Comparison of ENCODE assay signal across 10 mouse cellular contexts in the genomic region with DNA sequence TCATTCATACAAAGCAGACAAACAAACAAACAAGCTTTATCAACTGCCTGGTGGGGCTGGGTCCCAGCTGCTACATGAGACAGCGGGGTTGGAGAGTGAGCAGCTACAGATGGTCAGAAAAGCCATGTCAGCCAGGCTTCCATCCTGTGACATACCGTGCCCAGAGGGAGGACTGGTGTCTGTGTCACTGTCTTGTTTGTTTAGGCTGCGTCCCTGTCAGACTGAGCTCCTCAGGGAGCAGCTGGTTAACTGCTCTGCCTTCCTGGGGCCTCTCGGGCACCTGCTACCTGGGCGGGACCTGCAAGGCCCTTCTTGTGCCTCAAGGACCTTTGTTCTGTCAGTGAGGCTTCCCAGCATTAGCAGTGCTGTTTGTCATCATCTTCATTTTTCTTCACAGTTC. TPM values are rescaled to one million over a fixed set of nuclear protein-coding genes. Genes with fewer than 3 reads are reported as not detected.
DNase-seq lines count a peak whose midpoint lies in the region; ATAC-seq lines count a peak whose summit lies in the region.
"Had no signal": no experiment of that assay in that cellular context is flagged by ENCODE, and none has a peak within 500 bp of the region (broad histone marks: within the 10 kb centered on the region; RNA-seq: fewer than 3 reads in every experiment).

No protein-coding gene starts in this region.

- no peak; the same call in 1 of the 2 replicates for ATAC-seq in hindbrain, embryonic 13.5 days (ENCODE audit: low FRiP score)
- peak; percentile 40; the same call in 1 of the 2 replicates for ATAC-seq in midbrain, embryonic 14.5 days (ENCODE audit: low FRiP score, low TSS enrichment)
- no peak for ATAC-seq in heart, embryonic 12.5 days (ENCODE audit: insufficient number of reproducible peaks, low FRiP score)
- ATAC-seq: liver, postnatal 0 days had no signal

- peaks cover 11% of the 10 kb centered on the region for H3K4me1 ChIP-seq in hindbrain, embryonic 13.5 days (replicated peaks)
- peaks cover 3% of the 10 kb centered on the region; the same call in 1 of the 2 replicates for H3K4me1 ChIP-seq in midbrain, embryonic 14.5 days (ENCODE audit: control insufficient read depth, insufficient read depth, low read length)
- H3K4me1 ChIP-seq in heart, embryonic 12.5 days (replicated peaks), result 0 out of 2 replicates have a peak, but pooled peaks cover 2% of the 10 kb centered on the region

- H3K27me3 ChIP-seq in hindbrain, embryonic 13.5 days, result 0 out of 2 replicates have a peak, but pooled peaks cover 2% of the 10 kb centered on the region
- no peaks in the 10 kb centered on the region for H3K27me3 ChIP-seq in midbrain, embryonic 14.5 days (ENCODE audit: control insufficient read depth, insufficient read depth, low read length)
- H3K27me3 ChIP-seq in heart, embryonic 12.5 days (replicated peaks), result no peaks in the 10 kb centered on the region

- 30% methylated on average over 5 of the region's 5 CpGs for WGBS in hindbrain, embryonic 13.5 days
- 49% methylated on average over 5 of the region's 5 CpGs for WGBS in midbrain, embryonic 14.5 days
- 65% methylated on average over 5 of the region's 5 CpGs for WGBS in heart, embryonic 12.5 days

- H3K9me3 ChIP-seq in hindbrain, embryonic 13.5 days, result no peaks in the 10 kb centered on the region
- H3K9me3 ChIP-seq in midbrain, embryonic 14.5 days (ENCODE audit: control insufficient read depth, low read length), result no peaks in the 10 kb centered on the region
- no peaks in the 10 kb centered on the region for H3K9me3 ChIP-seq in heart, embryonic 12.5 days (replicated peaks)

- H3K4me2 ChIP-seq in hindbrain, embryonic 13.5 days, result no peak overlapping the region
- no peak overlapping the region for H3K4me2 ChIP-seq in midbrain, embryonic 14.5 days (ENCODE audit: low read length)
- no peak overlapping the region for H3K4me2 ChIP-seq in heart, embryonic 12.5 days

- no peak overlapping the region for H3K4me3 ChIP-seq in hindbrain, embryonic 13.5 days
- H3K4me3 ChIP-seq in midbrain, embryonic 14.5 days (replicated peaks; ENCODE audit: low read depth, low read length), result no peak overlapping the region
- H3K4me3 ChIP-seq in heart, embryonic 12.5 days, result no peak overlapping the region

- H3K9ac ChIP-seq in hindbrain, embryonic 13.5 days, result peak overlapping the region; percentile 15; the same call in 1 of the 2 replicates
- H3K9ac ChIP-seq in midbrain, embryonic 14.5 days (replicated peaks; ENCODE audit: low read length), result no peak overlapping the region
- no peak overlapping the region for H3K9ac ChIP-seq in heart, embryonic 12.5 days
- H3K9ac ChIP-seq: liver, postnatal 0 days had no signal

- H3K36me3 ChIP-seq in hindbrain, embryonic 13.5 days, result peaks cover 6% of the 10 kb centered on the region; the same call in 1 of the 2 replicates
- 0 out of 2 replicates have a peak, but pooled peaks cover 2% of the 10 kb centered on the region for H3K36me3 ChIP-seq in midbrain, embryonic 14.5 days (ENCODE audit: control insufficient read depth, insufficient read depth, low read length)
- no peaks in the 10 kb centered on the region for H3K36me3 ChIP-seq in heart, embryonic 12.5 days

- peak; percentile 28 for DNase-seq in heart, adult 11 months
- no peak for DNase-seq in heart, postnatal 4 days
- DNase-seq in cerebellum, adult 18-20 months, result peak; percentile 35 to 44
- peak; percentile 32 for DNase-seq in midbrain, embryonic 14.5 days
- no peak for DNase-seq in spleen, adult 12 weeks (ENCODE audit: low spot score)
- no peak for DNase-seq in ovary, postnatal 10 days (ENCODE audit: low spot score)
- DNase-seq: heart, postnatal 36 days; liver, postnatal 0 days had no signal

- peak overlapping the region; percentile 3; the same call in 1 of the 2 replicates for H3K27ac ChIP-seq in hindbrain, embryonic 13.5 days
- H3K27ac ChIP-seq in midbrain, embryonic 14.5 days (replicated peaks; ENCODE audit: low read depth, low read length), result no peak overlapping the region
- no peak overlapping the region for H3K27ac ChIP-seq in heart, embryonic 12.5 days (ENCODE audit: poor library complexity, severe bottlenecking)

RNA-seq across cellular contexts. Expression of gene Hacd2, which starts 28.8 kb away (rescaled TPM):
- 10 to 100 TPM; 10.7 to 13.7 TPM for total RNA-seq in heart, postnatal 4 days (2021)
- polyA plus RNA-seq in hindbrain, embryonic 13.5 days (2015; fragmentation: Nextera tagmentation; extraction: Ambion mirVana), result 39.2 and 42.5 TPM in 2 replicates
- 25.9 and 26.2 TPM in 2 replicates for polyA plus RNA-seq in midbrain, embryonic 14.5 days (2014; fragmentation: Nextera tagmentation; extraction: Ambion mirVana)
- 54.6 and 60.0 TPM in 2 replicates for polyA plus RNA-seq in heart, embryonic 12.5 days (2016; fragmentation: Nextera tagmentation; extraction: Ambion mirVana)

Comparison
In these comparisons a context has a peak if more than half of its experiments do, and no peak if none do; other contexts are left out.
1. DNase-seq: peak in heart, adult 11 months (single experiment), cerebellum, adult 18-20 months (2 of 2) and midbrain, embryonic 14.5 days (single experiment); none in heart, postnatal 4 days (single experiment), spleen, adult 12 weeks (single experiment) and ovary, postnatal 10 days (single experiment).